Mouse (Mus musculus) c-Kit-positive CD71-positive TER-119-negative erythroid progenitor cells, embryonic 14.5 days (primary cell): ENCODE data around the gene Rnaseh2c.

Experiments
- DNase-seq: peaks from one replicate; pipeline ENCODE4 v3.0.0-alpha.2; 2013; ENCODE audit warnings: low read depth

Gene Rnaseh2c

DNA sequence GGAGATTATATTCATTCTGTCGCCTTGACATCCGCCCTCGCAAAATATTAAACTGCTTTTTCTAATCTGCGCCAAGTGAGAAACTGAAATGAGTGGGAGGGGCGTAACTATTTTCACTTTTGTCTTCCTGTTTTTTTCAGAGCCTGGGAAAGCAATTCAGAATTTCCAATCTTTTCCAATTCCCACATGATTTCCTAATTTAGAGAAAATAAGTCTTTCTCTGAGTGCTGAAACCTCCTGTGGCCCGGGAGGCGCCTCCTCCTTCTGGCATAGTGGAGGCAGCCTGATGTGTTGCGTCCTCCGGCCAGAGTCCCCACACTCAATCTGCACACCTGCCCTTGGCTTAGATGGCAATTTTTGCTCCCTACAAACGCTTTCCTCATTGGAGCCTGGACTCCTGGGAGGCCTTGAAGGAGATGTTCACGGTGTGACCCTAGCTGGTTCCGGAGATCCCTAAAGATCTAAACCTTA lies 34.9 kb downstream of the Rnaseh2c start:
- DNase-seq: no peak

DNA sequence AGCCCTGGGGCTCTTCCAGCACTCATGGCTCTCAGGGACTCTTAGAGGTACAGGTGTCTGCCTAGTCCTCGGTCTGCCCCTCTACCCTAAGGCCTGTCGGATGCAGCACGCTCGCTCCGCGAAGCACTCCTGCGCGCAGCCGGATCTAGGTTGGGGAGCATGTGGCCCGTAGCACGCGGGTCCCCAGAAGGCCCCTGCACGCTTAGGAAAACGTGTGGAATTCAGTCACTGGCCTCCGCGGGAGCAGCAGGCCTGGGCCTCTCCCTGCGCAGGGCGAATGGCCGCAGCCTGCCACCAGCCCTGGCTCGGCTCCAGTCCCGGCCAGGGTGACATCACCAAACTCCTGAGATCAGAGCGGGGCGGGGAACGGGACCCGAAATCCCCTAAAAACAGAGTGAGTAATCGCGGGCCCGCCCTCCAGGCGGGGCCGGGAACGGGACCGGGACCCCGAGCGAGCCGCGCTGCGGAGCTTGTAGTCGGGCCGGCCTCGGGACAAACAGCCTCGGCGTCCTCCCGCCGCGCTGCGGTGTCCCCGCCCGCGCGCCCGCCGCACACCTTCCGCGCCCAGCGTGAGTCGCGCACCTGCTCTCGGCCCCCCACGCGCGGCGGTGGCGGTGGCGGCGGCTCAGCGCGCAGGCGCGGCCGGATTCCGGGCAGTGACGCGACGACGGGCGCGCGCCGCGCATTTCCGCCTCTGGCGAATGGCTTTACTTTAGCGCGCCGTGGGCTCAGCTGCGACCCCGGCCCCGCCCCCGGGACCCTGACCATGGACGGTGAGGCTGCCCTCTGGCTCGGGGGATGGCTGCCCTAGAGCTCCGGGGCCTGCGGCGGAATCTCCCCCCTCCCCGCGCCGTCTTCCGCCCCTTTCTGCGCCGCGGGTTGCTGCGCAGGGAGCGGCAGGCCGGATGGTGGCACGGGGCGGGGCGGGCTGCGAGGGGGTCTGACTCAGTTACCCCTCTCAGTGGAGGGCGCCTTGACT lies 35.7 kb downstream of the Rnaseh2c start, which contains the start of gene Rela:
TSS of gene Rela (plus strand) at position 415 of the 979 bp plus-strand sequence.
- peak; percentile 81 for DNase-seq

DNA sequence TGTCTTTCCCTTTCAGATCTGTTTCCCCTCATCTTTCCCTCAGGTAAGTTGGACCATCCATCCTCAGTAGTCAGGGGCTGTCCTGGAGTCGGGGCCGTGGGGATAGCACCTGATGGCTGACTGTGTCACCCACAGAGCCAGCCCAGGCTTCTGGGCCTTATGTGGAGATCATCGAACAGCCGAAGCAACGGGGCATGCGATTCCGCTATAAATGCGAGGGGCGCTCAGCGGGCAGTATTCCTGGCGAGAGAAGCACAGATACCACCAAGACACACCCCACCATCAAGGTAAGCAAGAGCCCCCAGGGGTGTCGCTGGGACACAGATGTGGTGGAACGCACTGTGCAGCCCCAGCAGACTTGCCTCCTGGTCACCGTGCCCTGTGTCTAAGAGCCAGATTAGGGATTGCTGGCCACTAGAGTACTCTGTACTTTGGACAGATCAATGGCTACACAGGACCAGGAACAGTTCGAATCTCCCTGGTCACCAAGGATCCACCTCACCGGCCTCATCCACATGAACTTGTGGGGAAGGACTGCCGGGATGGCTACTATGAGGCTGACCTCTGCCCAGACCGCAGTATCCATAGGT lies 36.8 kb downstream of the Rnaseh2c start:
- no peak for DNase-seq

DNA sequence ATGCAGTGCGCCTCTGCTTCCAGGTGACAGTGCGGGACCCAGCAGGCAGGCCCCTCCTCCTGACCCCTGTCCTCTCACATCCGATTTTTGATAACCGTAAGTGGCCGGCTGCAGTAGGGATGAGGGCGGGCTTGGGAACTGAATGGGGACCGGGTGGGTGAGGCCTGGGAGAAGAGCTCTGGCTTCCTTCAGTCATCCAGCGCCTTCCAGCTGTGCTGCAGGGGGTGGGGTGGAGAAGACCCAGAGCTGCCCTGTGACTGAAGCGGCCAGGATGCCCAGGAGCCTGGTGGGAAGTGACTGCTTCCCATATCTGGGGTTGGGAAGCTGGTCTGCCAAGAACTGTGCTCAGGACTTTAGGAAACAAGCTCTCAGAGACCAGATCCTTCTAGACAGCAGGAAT lies 38.7 kb downstream of the Rnaseh2c start:
- no peak for DNase-seq

DNA sequence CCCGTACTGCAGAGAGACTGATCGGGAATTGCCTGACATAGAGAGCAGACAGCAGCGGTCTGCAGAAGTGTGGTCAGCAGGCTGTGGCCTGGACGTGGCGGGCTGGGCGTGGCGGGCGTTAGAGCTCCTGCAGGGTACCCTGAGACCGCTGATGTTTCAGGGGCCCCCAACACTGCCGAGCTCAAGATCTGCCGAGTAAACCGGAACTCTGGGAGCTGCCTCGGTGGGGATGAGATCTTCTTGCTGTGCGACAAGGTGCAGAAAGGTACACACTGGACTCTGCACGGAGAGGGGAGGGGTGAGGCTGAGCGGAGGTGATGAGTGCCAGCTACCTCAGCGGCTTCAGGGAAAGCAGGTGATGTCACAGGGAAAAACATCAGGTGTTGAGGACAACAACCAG lies 39.3 kb downstream of the Rnaseh2c start:
- DNase-seq: no peak

DNA sequence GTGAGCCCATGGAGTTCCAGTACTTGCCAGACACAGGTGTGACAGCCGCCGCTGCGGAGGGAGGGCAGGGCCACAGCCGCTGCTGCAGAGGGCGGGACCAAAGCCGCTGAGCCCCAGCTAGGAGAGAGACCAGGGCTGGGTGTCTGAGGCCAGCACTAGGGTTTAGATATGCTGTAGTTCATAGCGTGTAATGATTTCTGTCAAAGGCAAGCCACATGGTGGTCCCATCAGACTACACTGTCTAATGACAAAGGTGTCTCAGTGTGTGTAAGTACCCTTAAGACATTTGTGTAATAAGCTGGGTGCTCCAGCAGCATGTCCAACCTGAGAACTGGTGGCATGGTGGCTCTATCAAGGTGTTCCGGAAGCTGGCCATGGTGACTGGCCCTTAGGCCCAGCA lies 40.0 kb downstream of the Rnaseh2c start:
- no peak for DNase-seq

DNA sequence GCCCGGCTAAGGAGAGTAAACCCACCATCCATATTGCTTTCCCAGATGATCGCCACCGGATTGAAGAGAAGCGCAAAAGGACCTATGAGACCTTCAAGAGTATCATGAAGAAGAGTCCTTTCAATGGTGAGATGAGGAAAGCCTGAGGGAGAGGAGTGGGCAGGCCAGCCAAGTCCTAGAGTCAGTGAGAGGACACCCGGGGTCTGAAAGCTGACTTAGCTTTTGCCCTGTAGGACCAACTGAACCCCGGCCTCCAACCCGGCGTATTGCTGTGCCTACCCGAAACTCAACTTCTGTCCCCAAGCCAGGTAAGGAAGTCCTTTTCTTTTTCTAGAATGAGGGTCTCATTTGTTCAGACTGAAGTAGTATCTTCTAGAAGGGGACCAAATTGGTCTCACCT lies 43.6 kb downstream of the Rnaseh2c start:
- no peak for DNase-seq

DNA sequence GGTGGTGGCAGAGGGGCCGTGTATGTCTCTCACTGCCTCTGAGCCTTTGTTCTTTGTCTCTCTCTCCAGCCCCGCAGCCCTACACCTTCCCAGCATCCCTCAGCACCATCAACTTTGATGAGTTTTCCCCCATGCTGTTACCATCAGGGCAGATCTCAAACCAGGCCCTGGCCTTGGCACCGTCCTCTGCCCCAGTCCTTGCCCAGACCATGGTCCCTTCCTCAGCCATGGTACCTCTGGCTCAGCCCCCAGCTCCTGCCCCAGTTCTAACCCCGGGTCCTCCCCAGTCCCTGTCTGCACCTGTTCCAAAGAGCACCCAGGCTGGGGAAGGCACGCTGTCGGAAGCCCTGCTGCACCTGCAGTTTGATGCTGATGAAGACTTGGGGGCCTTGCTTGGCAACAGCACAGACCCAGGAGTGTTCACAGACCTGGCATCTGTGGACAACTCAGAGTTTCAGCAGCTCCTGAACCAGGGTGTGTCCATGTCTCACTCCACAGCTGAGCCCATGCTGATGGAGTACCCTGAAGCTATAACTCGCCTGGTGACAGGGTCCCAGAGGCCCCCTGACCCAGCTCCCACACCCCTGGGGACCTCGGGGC lies 45.2 kb downstream of the Rnaseh2c start:
- no peak for DNase-seq

DNA sequence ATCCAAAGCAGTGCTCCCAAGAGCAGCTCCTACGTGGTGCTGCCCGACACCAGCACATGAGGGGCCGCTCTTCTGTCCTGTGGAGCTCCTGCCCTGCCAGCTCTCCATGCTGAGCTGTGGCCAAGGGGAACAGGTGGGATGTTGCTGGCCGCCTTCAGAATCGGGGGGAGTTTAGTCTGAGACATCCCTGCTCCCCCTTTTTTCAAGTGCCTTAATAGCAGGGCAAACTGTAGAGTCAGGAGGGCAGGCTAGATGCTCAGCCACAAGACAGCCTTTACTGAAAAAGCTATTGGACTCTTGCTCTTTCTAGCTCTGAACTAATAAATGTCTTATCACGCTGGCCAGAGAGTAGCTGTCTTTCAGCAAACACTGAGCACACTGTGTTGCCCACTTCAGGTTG lies 46.1 kb downstream of the Rnaseh2c start:
- no peak for DNase-seq

DNA sequence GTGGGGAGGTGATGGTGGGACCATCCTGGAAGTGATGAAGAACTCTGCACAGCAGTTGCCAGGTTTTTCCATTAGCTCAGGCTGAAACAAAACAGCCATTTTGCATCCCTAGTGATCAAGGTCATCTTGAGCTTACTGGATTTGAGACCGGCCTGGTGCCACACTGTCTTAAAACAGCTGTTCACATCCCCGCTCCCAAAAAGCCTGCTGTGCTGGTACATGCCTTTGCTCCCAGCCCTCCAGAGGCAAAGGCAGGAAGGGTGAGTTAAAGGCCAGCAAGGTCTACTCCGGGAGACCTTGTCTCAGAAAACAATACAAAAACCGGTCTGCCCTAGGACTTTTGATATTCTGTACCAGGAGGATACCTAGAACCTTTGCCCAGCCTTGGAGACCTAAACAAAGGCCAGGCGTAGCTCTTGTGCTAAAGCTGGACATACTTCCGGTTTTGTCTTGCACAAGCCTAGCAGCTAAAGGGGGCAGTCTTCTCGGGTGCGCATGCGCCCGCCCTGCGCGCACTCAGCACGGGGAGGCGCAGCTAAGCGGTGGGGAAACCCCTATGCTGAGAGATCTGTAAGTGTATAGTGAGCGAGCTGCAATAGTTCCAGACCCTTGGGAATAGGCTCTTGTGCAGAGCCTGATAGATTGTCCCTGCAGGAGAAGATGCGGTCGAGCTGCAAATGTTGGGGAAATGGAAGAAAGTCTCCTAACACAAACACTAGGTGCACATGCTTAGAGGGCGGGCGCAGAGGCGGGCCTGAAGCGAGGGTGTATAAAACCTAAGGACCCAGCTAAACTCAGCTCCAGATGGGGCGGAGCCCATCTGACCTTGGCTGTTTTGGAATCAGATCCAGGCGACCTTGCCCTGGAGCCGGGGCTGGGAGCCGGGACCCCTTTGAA lies 47.0 kb downstream of the Rnaseh2c start:
- DNase-seq: peak; percentile 70

DNA sequence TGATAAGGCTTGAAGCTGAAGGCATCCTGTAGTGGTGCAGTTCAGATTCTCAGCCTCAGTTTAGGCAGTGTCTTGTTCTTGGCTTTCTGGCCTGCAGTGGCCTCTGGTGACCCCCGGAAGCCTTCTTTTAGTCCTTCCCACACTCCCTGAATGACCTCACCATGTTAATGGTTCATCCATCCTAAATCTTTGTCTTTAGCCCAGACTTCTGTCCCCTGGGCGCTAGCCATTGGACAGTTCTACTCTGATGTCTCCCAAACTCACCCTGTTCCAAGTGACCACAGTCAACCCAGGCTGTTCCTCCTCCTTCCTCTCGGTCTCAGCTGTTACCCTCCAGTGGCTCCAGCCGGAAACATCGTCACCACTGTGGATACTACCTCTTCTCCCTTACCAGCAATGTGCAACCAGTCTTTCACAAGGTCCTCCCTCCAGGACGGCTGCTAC lies 47.6 kb downstream of the Rnaseh2c start:
- no peak for DNase-seq

DNA sequence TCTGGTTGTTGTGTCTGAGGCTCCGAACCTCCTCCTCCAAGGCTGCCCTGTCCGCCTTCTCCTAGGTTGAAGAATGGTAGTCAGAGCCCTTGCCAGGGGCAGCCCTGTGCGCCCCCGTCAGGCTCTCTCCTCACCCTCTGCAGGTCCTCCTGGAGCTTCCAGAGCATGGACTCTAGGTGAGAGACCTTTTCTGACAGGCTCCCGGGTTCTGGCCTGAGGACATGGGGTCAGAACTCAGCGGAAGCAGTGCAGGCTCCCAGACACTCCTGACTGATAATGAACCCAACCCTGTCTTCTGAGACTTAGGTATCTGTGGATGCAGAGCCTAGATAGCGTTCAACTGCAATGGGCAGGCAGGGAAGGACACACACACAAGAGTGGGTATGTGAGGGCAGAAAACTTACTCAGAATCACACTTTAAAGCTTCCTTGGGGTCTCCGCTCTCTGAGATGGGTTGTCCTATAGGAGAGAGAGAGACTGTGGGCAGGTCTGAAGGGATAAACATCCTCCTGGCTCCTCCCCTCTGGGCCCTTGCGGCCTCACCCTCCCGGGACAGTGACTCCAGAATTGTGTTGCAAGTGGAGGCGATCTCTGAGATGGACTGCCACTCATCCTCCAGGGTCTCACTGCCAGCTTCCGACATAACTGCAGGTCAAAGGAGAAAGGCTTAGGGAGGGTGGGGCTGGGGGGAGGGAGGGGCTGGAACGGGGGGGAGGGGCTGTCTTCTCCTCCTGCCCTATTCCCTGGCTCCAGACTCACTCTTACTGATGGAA lies 50.0 kb downstream of the Rnaseh2c start:
- DNase-seq: no peak

DNA sequence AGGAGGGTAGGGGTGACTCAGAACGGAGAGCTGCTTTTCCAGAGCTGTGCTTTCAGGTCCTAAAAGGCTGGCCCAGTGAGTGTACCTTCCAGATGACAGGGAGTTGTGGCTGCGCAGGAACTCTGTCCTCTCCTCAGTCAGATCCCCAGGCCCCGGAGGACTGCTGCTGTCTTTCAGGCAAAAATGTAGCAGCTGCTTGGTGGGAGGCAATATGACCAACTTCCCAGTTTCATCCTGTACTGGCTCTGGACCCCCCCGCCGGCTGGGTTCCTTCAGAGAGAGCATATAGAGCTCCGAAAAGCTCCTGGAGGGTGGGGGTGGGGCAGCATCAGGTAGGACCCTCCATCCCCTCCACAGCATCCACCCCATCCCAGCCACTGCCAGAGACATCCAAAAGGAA lies 50.9 kb downstream of the Rnaseh2c start:
- no peak for DNase-seq

DNA sequence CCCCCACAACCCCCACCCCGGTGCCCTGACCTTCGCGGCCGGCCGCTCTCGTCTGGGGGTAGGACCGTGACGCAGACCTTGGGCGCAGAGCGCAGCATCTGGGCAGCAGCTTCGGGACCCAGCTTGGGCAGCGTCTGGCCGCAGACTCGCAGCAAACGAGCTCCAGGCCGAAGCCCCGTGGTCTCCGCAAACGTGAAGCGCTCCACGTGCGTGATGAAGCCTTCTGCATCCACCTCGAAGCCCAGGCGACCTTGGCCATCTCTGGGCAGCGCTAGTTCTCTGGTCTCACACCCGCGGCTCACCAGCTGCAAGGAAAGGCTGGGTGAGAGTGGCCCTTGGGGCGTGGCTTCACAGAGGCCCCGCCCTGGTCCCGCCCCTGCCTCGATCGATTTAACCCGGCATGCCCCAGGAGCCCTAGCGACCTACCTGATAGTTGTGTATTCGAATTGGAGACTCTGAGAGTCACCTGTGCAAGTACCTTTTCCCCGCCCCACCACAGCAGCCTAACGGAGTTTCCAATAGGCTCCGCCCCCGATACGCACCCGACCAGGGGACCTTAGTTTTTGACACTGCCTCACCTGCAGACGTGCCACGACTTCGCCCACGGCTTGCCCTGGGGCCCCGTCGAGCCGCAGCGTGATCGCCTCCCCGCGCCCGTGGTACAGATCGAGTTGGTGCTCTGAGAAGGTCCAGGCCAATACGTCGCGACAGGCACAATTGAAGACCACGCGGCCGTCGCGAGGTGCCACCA lies 52.5 kb downstream of the Rnaseh2c start:
- DNase-seq: no peak

DNA sequence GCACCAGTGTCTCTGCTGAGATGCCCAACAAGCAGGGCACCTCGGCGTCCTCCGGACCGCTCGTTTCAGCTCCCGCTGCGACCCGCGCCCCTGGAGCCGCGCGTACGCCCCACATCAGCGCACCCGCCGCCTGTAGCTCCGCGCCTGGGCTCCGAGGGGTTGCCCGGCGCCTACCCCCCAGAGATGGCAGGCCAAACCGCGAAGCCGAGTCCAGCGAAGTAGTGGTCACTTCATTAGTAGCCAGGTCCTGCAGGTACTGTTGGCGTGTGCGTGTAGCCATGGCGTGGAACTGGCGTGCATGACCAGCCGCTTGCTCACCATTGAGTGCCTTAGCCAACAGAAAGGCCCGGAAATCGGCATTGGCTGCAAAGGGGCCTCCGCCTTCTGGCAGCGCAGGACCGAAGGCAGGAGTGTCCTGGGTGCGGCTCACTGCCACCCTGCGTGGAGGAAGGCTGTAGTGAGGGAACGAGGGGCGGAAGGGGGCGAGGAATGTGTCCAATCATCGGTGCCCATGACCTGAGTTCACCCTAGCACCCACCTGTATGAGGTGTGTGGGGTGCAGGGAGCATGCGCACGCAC lies 53.1 kb downstream of the Rnaseh2c start:
- no peak for DNase-seq
